Mouse (Mus musculus): ENCODE measurements around the gene BC029722.

GRCm38 (mm10) chr2:155798613-155799012 is 20.6 kb downstream of the BC029722 start:
- TF ChIP-seq NANOG (IDR thresholded peaks at IDR 0.05; ENCODE audit: borderline replicate concordance, low read length) (no peak), CTCF (conservative IDR thresholded peaks at IDR 0.05; ENCODE audit: low read length) (no peak)

Measured in E14TG2a.4 (cell line).